Mouse (Mus musculus) CH12F3 (cell line): Measurements from ENCODE around the gene Chd5.

ENCODE experiments used
- in situ Hi-C: fragments of 300-500 bp; cut with MboI; formaldehyde crosslinking; loops from 2 replicates; pipeline ENCODE4 v1.14.3; 2020; ENCODE audit warnings: low sequenced_read_pairs

Gene Chd5

DNA sequence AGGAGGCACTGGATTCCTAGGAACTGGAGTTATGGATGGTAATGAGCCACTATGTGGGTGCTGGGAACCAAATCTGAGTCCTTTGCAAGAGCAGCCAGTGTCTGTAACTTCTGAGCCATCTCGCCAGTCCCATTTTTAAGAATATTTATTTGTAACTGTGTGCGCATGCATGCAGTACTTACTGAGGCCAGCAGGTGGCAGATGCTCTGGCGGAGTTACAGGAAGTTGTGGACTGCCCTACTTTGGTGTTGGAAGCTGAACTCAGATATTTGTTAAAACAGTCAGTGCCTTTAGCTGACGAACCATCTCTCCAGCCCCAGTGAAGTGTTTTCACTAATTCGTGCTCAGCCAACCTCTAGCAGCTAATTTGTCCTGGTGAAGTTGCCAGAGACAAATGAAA, 86.5 kb downstream of the Chd5 start:
- in situ Hi-C loops: loop anchor here (25.0 kb wide), 1 partner anchor 213 kb away; no protein-coding TSS in a partner anchor

DNA sequence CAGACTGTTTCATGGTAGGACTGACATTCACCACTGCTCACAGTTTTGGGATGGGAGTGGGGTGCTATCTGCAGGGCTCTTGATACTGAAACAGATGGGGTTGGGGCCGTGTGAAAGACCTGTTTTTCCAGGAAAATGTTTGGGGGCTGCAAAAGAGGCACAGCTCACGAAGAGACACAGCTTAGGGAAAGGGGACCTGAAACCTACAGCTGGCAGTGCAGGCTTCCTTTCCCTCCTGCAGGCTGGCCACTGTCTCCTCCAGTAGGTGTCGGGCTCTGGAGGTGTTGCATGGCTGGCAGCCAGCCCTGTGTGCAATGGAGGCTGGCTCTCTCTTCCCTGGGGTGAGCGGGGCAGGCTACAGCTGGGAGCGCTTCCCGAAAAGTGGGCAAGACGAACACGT, 89.8 kb downstream of the Chd5 start:
- in situ Hi-C loops: loop anchor here (25.0 kb wide), 1 partner anchor 216 kb away; no protein-coding TSS in a partner anchor

DNA sequence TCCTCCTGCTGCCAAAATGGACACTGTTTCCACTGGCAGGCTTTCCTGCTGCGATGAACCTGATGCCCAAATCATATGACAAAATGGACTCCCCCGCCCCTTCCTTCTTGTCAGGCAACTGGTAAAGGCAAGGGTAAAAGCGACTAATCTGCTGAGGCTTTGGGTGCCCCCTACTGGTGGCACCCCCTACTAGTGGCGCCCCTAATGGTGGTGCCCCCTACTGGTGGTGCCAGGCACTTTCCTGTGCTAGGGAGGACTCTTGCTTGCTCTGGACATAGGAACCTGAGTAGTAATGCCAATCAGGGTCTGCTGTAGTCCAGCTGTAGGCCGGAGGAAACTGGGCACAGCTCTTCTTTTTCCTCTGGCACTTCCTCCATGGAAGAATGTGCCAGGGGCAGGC, 93.9 kb downstream of the Chd5 start:
- in situ Hi-C loops: loop anchor here (25.0 kb wide), 1 partner anchor 220 kb away; no protein-coding TSS in a partner anchor

DNA sequence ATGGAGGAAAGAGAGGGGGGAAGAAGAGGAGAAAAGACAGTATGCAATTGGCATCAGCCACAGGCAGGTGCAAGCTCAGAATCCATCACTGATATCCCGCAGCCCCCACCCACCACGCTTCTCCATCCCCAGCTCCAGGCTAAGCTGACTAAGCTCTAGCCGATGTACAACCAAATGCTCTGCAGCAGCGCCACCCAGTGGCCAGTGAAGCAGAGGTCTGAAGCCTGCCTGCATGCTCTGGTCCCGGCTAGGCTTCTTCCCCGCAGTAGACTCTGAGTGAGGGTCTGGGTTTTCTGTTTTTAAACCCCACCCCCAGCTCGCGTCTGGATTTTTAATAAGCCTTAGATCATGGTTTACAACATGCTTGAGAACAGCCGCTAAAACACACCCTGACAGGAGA, 96.4 kb downstream of the Chd5 start:
- in situ Hi-C loops: loop anchor here (25.0 kb wide), 1 partner anchor 223 kb away; no protein-coding TSS in a partner anchor

DNA sequence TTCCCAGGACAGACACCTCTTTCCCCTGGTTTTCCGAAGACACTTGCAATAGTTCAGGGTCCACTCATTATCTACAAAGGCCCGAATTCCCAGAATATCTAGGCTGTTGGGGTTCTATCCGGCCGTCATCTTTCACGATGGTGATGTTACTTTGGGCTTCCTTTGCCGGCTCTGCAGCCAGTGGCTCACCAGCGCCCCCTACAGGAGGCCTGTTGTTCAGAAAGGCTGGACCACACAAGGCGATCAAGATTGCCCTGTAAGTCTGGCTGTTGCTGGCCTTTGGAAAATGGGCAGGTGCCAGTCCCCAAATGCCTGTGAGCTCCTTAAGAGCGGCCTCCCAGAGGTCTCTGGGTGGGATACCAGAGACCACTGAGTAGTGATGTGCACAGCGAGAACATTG, 96.8 kb downstream of the Chd5 start:
- in situ Hi-C loops: loop anchor here (25.0 kb wide), 1 partner anchor 223 kb away; no protein-coding TSS in a partner anchor
